Mouse (Mus musculus): ENCODE results near the gene Olfr282. TPM values are rescaled to one million over a fixed set of nuclear protein-coding genes. Genes with fewer than 3 reads are reported as not detected.
"Not testable (repeated sequence)": the region's sequence is repeated elsewhere in the genome, so short reads cannot be mapped to it uniquely, and the experiment has no call there.

Gene Olfr282
- polyA plus RNA-seq, 1 experiment from 2014 or later = not detected

GRCm38 (mm10) chr15:98409635-98410034, 21.4 kb upstream of the Olfr282 start:
- H3K4me1 ChIP-seq (ENCODE audit: control insufficient read depth, insufficient read depth, low read length) = no peaks in the 10 kb centered on the region
- H3K27me3 ChIP-seq (ENCODE audit: control insufficient read depth, insufficient read depth, low read length) = no peaks in the 10 kb centered on the region
- ATAC-seq (ENCODE audit: insufficient number of reproducible peaks, insufficient read depth, low FRiP score, low read depth) = no peak
- no peak overlapping the region for H3K27ac ChIP-seq (ENCODE audit: low read length)
- no peak overlapping the region for H3K4me2 ChIP-seq (replicated peaks; ENCODE audit: low read depth, low read length)
- WGBS = 95% methylated on average over 2 of the region's 2 CpGs
- no peak overlapping the region for H3K4me3 ChIP-seq (ENCODE audit: low read depth, low read length)
- no peak overlapping the region for H3K9ac ChIP-seq (replicated peaks; ENCODE audit: low read depth, low read length)
- no peaks in the 10 kb centered on the region for H3K36me3 ChIP-seq (ENCODE audit: control insufficient read depth, insufficient read depth, low read length)
- H3K9me3 ChIP-seq (ENCODE audit: control insufficient read depth, low read depth, low read length) = no peaks in the 10 kb centered on the region

GRCm38 (mm10) chr15:98410249-98410648, 20.8 kb upstream of the Olfr282 start:
- WGBS = 93% methylated on average over 7 of the region's 9 CpGs
- Histone ChIP-seq H3K4me3 (ENCODE audit: low read depth, low read length) (no peak overlapping the region), H3K4me2 (replicated peaks; ENCODE audit: low read depth, low read length) (no peak overlapping the region), H3K27ac (ENCODE audit: low read length) (no peak overlapping the region), H3K9ac (replicated peaks; ENCODE audit: low read depth, low read length) (no peak overlapping the region), H3K4me1 (ENCODE audit: control insufficient read depth, insufficient read depth, low read length) (no peaks in the 10 kb centered on the region), H3K27me3 (ENCODE audit: control insufficient read depth, insufficient read depth, low read length) (no peaks in the 10 kb centered on the region), H3K9me3 (ENCODE audit: control insufficient read depth, low read depth, low read length) (no peaks in the 10 kb centered on the region), H3K36me3 (ENCODE audit: control insufficient read depth, insufficient read depth, low read length) (no peaks in the 10 kb centered on the region)
- ATAC-seq (ENCODE audit: insufficient number of reproducible peaks, insufficient read depth, low FRiP score, low read depth) = no peak

- Histone ChIP-seq H3K27me3 (ENCODE audit: control insufficient read depth, insufficient read depth, low read length) (no peaks in the 10 kb centered on the region), H3K4me2 (replicated peaks; ENCODE audit: low read depth, low read length) (no peak overlapping the region), H3K27ac (ENCODE audit: low read length) (no peak overlapping the region), H3K4me1 (ENCODE audit: control insufficient read depth, insufficient read depth, low read length) (no peaks in the 10 kb centered on the region), H3K9ac (replicated peaks; ENCODE audit: low read depth, low read length) (no peak overlapping the region), H3K4me3 (ENCODE audit: low read depth, low read length) (no peak overlapping the region), H3K9me3 (ENCODE audit: control insufficient read depth, low read depth, low read length) (no peaks in the 10 kb centered on the region), H3K36me3 (ENCODE audit: control insufficient read depth, insufficient read depth, low read length) (no peaks in the 10 kb centered on the region)
- ATAC-seq (ENCODE audit: insufficient number of reproducible peaks, insufficient read depth, low FRiP score, low read depth) = no peak
- WGBS = 76% methylated on average over 4 of the region's 4 CpGs
These were observed 15.0 kb upstream of the Olfr282 start for GRCm38 (mm10) chr15:98415996-98416395.

GRCm38 (mm10) chr15:98416802-98417201, 14.2 kb upstream of the Olfr282 start:
- H3K9me3 ChIP-seq (ENCODE audit: control insufficient read depth, low read depth, low read length); H3K27me3 ChIP-seq (ENCODE audit: control insufficient read depth, insufficient read depth, low read length); H3K9ac ChIP-seq (replicated peaks; ENCODE audit: low read depth, low read length); H3K4me2 ChIP-seq (replicated peaks; ENCODE audit: low read depth, low read length); ATAC-seq (ENCODE audit: insufficient number of reproducible peaks, insufficient read depth, low FRiP score, low read depth); H3K4me3 ChIP-seq (ENCODE audit: low read depth, low read length); H3K4me1 ChIP-seq (ENCODE audit: control insufficient read depth, insufficient read depth, low read length); H3K36me3 ChIP-seq (ENCODE audit: control insufficient read depth, insufficient read depth, low read length); H3K27ac ChIP-seq (ENCODE audit: low read length): not testable (repeated sequence)

- not testable (repeated sequence) for ATAC-seq (ENCODE audit: insufficient number of reproducible peaks, insufficient read depth, low FRiP score, low read depth); H3K4me2 ChIP-seq (replicated peaks; ENCODE audit: low read depth, low read length); H3K4me1 ChIP-seq (ENCODE audit: control insufficient read depth, insufficient read depth, low read length); H3K27me3 ChIP-seq (ENCODE audit: control insufficient read depth, insufficient read depth, low read length); H3K27ac ChIP-seq (ENCODE audit: low read length); H3K9me3 ChIP-seq (ENCODE audit: control insufficient read depth, low read depth, low read length); H3K4me3 ChIP-seq (ENCODE audit: low read depth, low read length); H3K9ac ChIP-seq (replicated peaks; ENCODE audit: low read depth, low read length); H3K36me3 ChIP-seq (ENCODE audit: control insufficient read depth, insufficient read depth, low read length)
- WGBS = 5% methylated on average over 2 of the region's 3 CpGs
These were observed 13.7 kb upstream of the Olfr282 start for GRCm38 (mm10) chr15:98417285-98417684.

- no peaks in the 10 kb centered on the region for H3K4me1 ChIP-seq (ENCODE audit: control insufficient read depth, insufficient read depth, low read length)
- no peak overlapping the region for H3K27ac ChIP-seq (ENCODE audit: low read length)
- no peaks in the 10 kb centered on the region for H3K27me3 ChIP-seq (ENCODE audit: control insufficient read depth, insufficient read depth, low read length)
- no peak for ATAC-seq (ENCODE audit: insufficient number of reproducible peaks, insufficient read depth, low FRiP score, low read depth)
- no peak overlapping the region for H3K4me3 ChIP-seq (ENCODE audit: low read depth, low read length)
- H3K9me3 ChIP-seq (ENCODE audit: control insufficient read depth, low read depth, low read length) = no peaks in the 10 kb centered on the region
- no peak overlapping the region for H3K9ac ChIP-seq (replicated peaks; ENCODE audit: low read depth, low read length)
- 60% methylated on average over 7 of the region's 7 CpGs for WGBS
- no peak overlapping the region for H3K4me2 ChIP-seq (replicated peaks; ENCODE audit: low read depth, low read length)
- H3K36me3 ChIP-seq (ENCODE audit: control insufficient read depth, insufficient read depth, low read length) = no peaks in the 10 kb centered on the region
These were observed 12.9 kb upstream of the Olfr282 start for GRCm38 (mm10) chr15:98418096-98418495.

GRCm38 (mm10) chr15:98420897-98421296, 10.1 kb upstream of the Olfr282 start:
- Histone ChIP-seq H3K4me3 (ENCODE audit: low read depth, low read length) (no peak overlapping the region), H3K4me2 (replicated peaks; ENCODE audit: low read depth, low read length) (no peak overlapping the region), H3K9me3 (ENCODE audit: control insufficient read depth, low read depth, low read length) (no peaks in the 10 kb centered on the region), H3K27me3 (ENCODE audit: control insufficient read depth, insufficient read depth, low read length) (no peaks in the 10 kb centered on the region), H3K27ac (ENCODE audit: low read length) (no peak overlapping the region), H3K9ac (replicated peaks; ENCODE audit: low read depth, low read length) (no peak overlapping the region), H3K4me1 (ENCODE audit: control insufficient read depth, insufficient read depth, low read length) (no peaks in the 10 kb centered on the region), H3K36me3 (ENCODE audit: control insufficient read depth, insufficient read depth, low read length) (no peaks in the 10 kb centered on the region)
- 58% methylated on average over 4 of the region's 4 CpGs for WGBS
- no peak for ATAC-seq (ENCODE audit: insufficient number of reproducible peaks, insufficient read depth, low FRiP score, low read depth)

GRCm38 (mm10) chr15:98424326-98424725, 6.7 kb upstream of the Olfr282 start:
- H3K27ac ChIP-seq (ENCODE audit: low read length) = no peak overlapping the region
- H3K4me1 ChIP-seq (ENCODE audit: control insufficient read depth, insufficient read depth, low read length) = no peaks in the 10 kb centered on the region
- H3K27me3 ChIP-seq (ENCODE audit: control insufficient read depth, insufficient read depth, low read length) = no peaks in the 10 kb centered on the region
- H3K9ac ChIP-seq (replicated peaks; ENCODE audit: low read depth, low read length) = no peak overlapping the region
- no peak overlapping the region for H3K4me2 ChIP-seq (replicated peaks; ENCODE audit: low read depth, low read length)
- H3K36me3 ChIP-seq (ENCODE audit: control insufficient read depth, insufficient read depth, low read length) = no peaks in the 10 kb centered on the region
- H3K4me3 ChIP-seq (ENCODE audit: low read depth, low read length) = no peak overlapping the region
- ATAC-seq (ENCODE audit: insufficient number of reproducible peaks, insufficient read depth, low FRiP score, low read depth) = no peak
- 63% methylated on average over 14 of the region's 14 CpGs for WGBS
- H3K9me3 ChIP-seq (ENCODE audit: control insufficient read depth, low read depth, low read length) = no peaks in the 10 kb centered on the region

GRCm38 (mm10) chr15:98424753-98425152, 6.3 kb upstream of the Olfr282 start:
- Histone ChIP-seq H3K36me3 (ENCODE audit: control insufficient read depth, insufficient read depth, low read length) (no peaks in the 10 kb centered on the region), H3K9me3 (ENCODE audit: control insufficient read depth, low read depth, low read length) (no peaks in the 10 kb centered on the region), H3K27ac (ENCODE audit: low read length) (no peak overlapping the region), H3K4me3 (ENCODE audit: low read depth, low read length) (no peak overlapping the region), H3K4me2 (replicated peaks; ENCODE audit: low read depth, low read length) (no peak overlapping the region), H3K9ac (replicated peaks; ENCODE audit: low read depth, low read length) (no peak overlapping the region), H3K27me3 (ENCODE audit: control insufficient read depth, insufficient read depth, low read length) (no peaks in the 10 kb centered on the region), H3K4me1 (ENCODE audit: control insufficient read depth, insufficient read depth, low read length) (no peaks in the 10 kb centered on the region)
- 60% methylated on average over 6 of the region's 6 CpGs for WGBS
- no peak for ATAC-seq (ENCODE audit: insufficient number of reproducible peaks, insufficient read depth, low FRiP score, low read depth)
